Mouse (Mus musculus) hematopoietic stem cell, adult 5-6 weeks (primary cell): ENCODE measurements at regions not wholly inside any gene's neighbourhood (a gene's known extent, or its start where the extent isn't known, plus 50 kb on each side); places are given as distances from the start of the nearest gene placed in this dataset.

Experiments used
- ATAC-seq, 2 experiments: fragments of 125-278 bp in 1 of 2; replicated peaks in 1 of 2; 2 replicates each; pipeline ENCODE4 v1.8.0; 2016 to 2017; ENCODE audit warnings: inconsistent platforms in 2 of 2, mild to moderate bottlenecking in 2 of 2, moderate number of reproducible peaks in 2 of 2, low read depth in 1 of 2, moderate TSS enrichment in 1 of 2; ENCODE audit not compliant: low FRiP score in 2 of 2, poor library complexity in 2 of 2, severe bottlenecking in 2 of 2, insufficient read depth in 1 of 2, low TSS enrichment in 1 of 2

DNA sequence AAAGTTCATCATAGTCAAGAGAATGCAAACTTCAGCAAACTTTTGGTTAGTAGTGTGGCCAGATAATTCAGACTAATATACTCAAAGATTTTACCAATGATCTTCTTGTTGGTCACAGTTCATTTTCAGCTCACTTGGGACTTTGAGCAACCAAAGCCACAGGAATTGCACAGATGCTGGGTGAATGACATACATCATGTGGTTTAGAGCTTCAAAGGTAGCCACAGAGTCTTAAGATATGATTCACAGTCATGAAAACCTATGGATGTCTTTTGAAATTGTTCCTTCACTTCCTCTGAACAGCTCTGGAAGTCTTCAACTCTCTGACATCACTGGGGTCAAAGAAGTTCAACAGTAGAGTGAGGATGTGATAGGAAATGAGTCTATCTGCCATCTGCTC lies 77.0 kb upstream of the Gm9747 start:
- ATAC-seq: no peak

DNA sequence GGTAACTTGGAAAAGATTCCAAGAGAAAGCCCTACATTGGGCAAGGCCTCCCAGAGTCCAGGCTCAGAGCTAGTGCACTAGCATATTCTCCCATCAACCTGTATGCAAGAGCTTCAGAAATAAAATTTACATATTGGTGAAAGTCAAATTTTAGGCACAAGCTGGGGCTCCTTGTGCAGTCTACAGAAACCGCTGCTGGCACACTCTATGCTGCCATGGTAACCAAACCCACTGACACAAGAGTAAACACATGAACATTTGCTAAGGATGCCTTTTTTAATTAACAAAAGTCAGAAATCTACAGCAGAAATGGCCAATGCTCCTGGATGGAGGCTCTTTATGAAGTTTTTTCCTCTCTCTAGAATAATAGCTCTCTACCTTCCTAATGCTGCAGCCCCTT lies 75.9 kb upstream of the Gm9747 start:
- ATAC-seq: no peak

DNA sequence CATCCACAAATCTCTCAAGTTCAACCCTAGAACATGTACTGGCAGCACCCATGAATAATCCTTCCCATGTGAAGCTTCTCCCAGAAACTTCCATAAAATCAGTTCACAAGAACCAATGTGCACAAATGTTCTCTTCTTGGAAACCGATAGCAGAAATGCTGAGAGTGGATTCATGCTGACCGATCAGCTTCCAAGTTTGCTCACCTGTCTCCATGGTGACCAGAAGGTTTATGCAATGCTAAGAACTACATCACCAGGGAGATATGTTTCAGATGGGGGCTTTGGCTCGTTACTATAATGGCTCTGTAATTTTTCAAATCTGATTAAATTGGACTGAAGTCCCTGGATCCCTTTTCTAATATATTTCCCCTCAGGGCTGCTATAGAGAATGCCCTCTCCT lies 74.4 kb upstream of the Gm9747 start:
- ATAC-seq: no peak

DNA sequence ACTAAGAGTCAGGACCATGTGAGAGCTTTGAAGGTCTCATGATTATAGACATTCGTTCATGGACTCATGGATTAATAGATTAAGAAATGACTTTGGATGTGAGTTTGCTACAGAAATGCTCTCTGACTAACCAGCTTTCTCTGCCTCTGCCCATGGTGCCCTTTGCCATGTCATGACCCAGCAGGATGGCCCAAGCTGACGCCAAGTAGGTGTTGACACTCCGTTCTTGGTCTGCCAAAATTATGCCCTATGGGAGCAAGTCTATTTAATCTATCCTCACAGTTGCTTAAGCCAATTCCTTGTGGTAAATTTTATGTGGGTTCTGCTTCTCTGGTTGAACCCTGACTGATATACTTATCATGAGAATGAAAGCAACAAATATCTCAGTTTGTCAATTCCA lies 73.7 kb upstream of the Gm9747 start:
- ATAC-seq: no peak

DNA sequence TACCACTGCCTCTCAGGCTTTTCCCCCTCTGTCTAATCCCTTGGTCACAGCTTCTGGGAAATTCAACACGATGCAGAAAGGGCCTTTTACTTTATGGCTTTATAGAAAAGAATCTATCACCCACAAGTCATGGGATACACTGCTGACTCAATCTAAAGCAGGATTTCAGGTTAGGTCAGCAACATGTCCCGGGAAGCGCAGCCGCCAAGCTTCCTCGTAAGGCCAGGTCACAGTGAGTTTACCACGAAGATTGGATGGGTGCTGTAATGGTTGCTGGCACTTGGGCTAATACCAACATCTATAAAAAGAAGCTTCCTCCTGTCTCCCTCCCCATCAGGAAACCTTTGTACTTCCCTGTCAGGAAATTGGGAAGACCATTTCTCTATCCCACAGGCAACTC lies 70.0 kb upstream of the Gm9747 start:
- no peak for ATAC-seq

DNA sequence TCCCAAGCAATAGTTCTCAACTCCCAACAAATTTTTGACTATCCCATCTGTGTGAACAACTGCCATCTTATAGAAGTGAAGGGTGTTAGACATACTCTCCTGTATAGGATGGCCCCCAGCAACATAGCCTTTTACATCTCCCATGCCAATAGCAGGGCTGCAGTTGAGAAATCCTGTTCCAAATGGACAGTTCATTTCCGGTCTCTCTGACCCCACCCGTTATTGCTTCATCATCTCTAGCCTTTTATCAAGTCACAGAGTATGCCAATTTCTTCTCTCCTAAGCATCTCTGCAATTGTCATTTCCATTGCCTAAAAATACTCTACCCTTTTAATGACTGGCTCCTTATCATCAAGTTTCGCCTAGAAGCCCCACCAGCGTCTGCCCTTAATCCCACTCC lies 64.8 kb upstream of the Gm9747 start:
- ATAC-seq: no peak

DNA sequence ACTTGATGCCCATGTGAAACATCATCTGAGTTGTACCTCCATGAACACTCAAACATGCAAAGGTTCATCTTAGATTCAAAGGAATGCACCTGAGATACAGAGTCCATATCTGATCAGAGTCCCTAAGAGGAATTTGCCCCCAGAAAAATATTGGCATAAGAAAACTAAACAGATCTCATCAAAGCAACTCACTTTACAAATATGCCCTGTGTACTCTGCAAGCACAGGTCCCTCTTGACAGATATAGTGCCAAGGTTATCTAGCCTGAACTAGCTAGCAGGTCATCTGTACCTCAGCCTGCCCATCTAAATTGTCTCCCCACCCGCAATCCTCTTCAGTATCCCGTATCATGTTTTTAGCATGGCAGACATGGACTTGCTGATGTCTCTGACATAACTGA lies 64.0 kb upstream of the Gm9747 start:
- ATAC-seq: no peak

DNA sequence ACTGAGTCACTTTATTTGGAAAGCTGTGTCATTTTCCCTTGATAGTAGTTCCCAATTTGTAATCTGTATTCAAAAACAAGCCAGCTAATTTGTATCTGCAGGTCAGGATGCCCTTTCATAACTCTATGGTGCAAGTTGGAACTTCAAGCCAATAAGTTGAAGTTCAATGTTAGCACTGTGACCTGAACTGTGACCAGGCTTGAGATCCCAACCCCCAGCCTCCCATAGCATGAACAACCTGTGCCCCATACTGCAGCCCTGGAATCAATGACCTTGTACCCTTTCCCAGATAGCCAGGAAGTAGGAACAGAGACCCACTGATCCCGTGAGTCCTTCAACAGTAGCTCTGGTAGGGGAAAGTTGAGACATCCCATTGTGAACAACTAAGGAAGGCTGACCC lies 52.5 kb upstream of the Gm9747 start:
- ATAC-seq: no peak
